Mouse (Mus musculus) ES-E14 (cell line): Measurements from ENCODE around the gene Pla2g4a. TPM values are rescaled to one million over a fixed set of nuclear protein-coding genes. Genes with fewer than 3 reads are reported as not detected.

Source experiments
- DNase-seq: peaks from one replicate; pipeline ENCODE4 v3.0.0-alpha.2; 2013; ENCODE audit warnings: low read depth, low spot score
- H3K27ac ChIP-seq: 2 replicates; pipeline ENCODE4 v1.5.1; 2012; ENCODE audit warnings: low read depth, mild to moderate bottlenecking, low read length, moderate library complexity, mixed read lengths; ENCODE audit not compliant: poor library complexity, insufficient read depth, severe bottlenecking
- H3K36me3 ChIP-seq: 2 replicates; pipeline ENCODE4 v1.6.1; 2012; ENCODE audit warnings: mild to moderate bottlenecking, low read length, moderate library complexity, mixed read lengths; ENCODE audit not compliant: control insufficient read depth, poor library complexity, insufficient read depth, severe bottlenecking
- H3K4me1 ChIP-seq, 2 experiments: fragments of 150-350 bp in 1 of 2; sonication (generic) in 1 of 2; 2 replicates each; pipeline ENCODE4 v1.6.1; 2012; ENCODE audit warnings: low read length in 2 of 2, mild to moderate bottlenecking in 1 of 2, mixed read lengths in 1 of 2; ENCODE audit not compliant: control insufficient read depth in 2 of 2, insufficient read depth in 2 of 2, poor library complexity in 1 of 2
- H3K4me3 ChIP-seq, 2 experiments: fragments of 150-350 bp in 1 of 2; sonication (generic) in 1 of 2; 2 replicates each; pipeline ENCODE4 v1.5.1; 2012; ENCODE audit warnings: low read length in 2 of 2, low read depth in 1 of 2, mild to moderate bottlenecking in 1 of 2, mixed read lengths in 1 of 2; ENCODE audit not compliant: insufficient read depth in 1 of 2, poor library complexity in 1 of 2, severe bottlenecking in 1 of 2
- H3K9ac ChIP-seq: 2 replicates; pipeline ENCODE4 v1.6.1; 2012; ENCODE audit warnings: low read depth, mild to moderate bottlenecking, low read length, mixed read lengths; ENCODE audit not compliant: poor library complexity, insufficient read depth, severe bottlenecking
- H3K9me3 ChIP-seq: fragments of 150-350 bp; sonication (generic); 2 replicates; pipeline ENCODE4 v1.6.1; 2012; ENCODE audit warnings: low read depth, mild to moderate bottlenecking, low read length; ENCODE audit not compliant: control insufficient read depth, insufficient read depth
- CHD2 ChIP-seq: IDR thresholded peaks from 2 replicates; pipeline ENCODE4 v1.6.1; 2014; ENCODE audit warnings: mild to moderate bottlenecking, low read depth, low read length, inconsistent platforms
- HCFC1 ChIP-seq: IDR thresholded peaks from 2 replicates; pipeline ENCODE4 v1.6.1; 2012; ENCODE audit warnings: low read length, inconsistent platforms, borderline replicate concordance; ENCODE audit not compliant: insufficient read depth
- MAFK ChIP-seq: IDR thresholded peaks from 2 replicates; pipeline ENCODE4 v1.6.1; 2014; ENCODE audit warnings: mild to moderate bottlenecking, low read depth, low read length, inconsistent platforms; ENCODE audit not compliant: insufficient read depth
- ZC3H11A ChIP-seq: IDR thresholded peaks from 2 replicates; pipeline ENCODE4 v1.6.1; 2012; ENCODE audit warnings: low read depth, mild to moderate bottlenecking, inconsistent platforms, low read length, borderline replicate concordance
- ZNF384 ChIP-seq: IDR thresholded peaks from 2 replicates; pipeline ENCODE4 v1.6.1; 2012; ENCODE audit warnings: low read depth, low read length, inconsistent platforms
- in situ Hi-C, 2 experiments: fragments of 600-800 bp; cut with MboI; formaldehyde crosslinking; loops; one replicate each; pipeline ENCODE4 v1.15.1; 2025; ENCODE audit warnings: low sequenced_read_pairs in 2 of 2, inconsistent platforms in 1 of 2; ENCODE audit not compliant: unreplicated experiment in 2 of 2
- total RNA-seq: library from RNA; depleted of rRNA; stranded (reverse); fragments of 300-350 nt; gene quantifications from 2 replicates; pipeline ENCODE4 v1.2.3, GENCODE M21; 2012

Pla2g4a gene
- total RNA-seq, 1 experiment, result 3.0 TPM

GRCm38 (mm10) chr1:149949334-149949733, 11.8 kb downstream of the Pla2g4a start:
- TF ChIP-seq HCFC1 (no peak), MAFK (no peak), ZNF384 (no peak), ZC3H11A (no peak), CHD2 (no peak)
- Histone ChIP-seq H3K4me1 (no peaks in the 10 kb centered on the region), H3K27ac (no peak overlapping the region), H3K9ac (no peak overlapping the region), H3K36me3 (no peaks in the 10 kb centered on the region), H3K4me3 (no peak overlapping the region), H3K9me3 (no peaks in the 10 kb centered on the region)
- in situ Hi-C loops, result no loop called here
- DNase-seq, result no peak

- H3K4me3 ChIP-seq, result no peak overlapping the region
- no peaks in the 10 kb centered on the region for H3K36me3 ChIP-seq
- no peaks in the 10 kb centered on the region for H3K4me1 ChIP-seq
- in situ Hi-C loops, result no loop called here
- no peaks in the 10 kb centered on the region for H3K9me3 ChIP-seq
- no peak for TF ChIP-seq ZC3H11A
- no peak for DNase-seq
- no peak overlapping the region for H3K9ac ChIP-seq
- H3K27ac ChIP-seq, result no peak overlapping the region
These were observed 12.8 kb downstream of the Pla2g4a start for GRCm38 (mm10) chr1:149948066-149948825.

- Histone ChIP-seq H3K9ac (no peak overlapping the region), H3K9me3 (no peaks in the 10 kb centered on the region), H3K4me3 (no peak overlapping the region), H3K36me3 (no peaks in the 10 kb centered on the region), H3K27ac (no peak overlapping the region), H3K4me1 (no peaks in the 10 kb centered on the region)
- no peak for DNase-seq
- in situ Hi-C loops, result no loop called here
- TF ChIP-seq ZNF384, result no peak
- TF ChIP-seq ZC3H11A, result no peak
- TF ChIP-seq HCFC1, result no peak
These were observed 14.1 kb downstream of the Pla2g4a start for GRCm38 (mm10) chr1:149946993-149947392.

- Histone ChIP-seq H3K4me1 (no peaks in the 10 kb centered on the region), H3K9ac (no peak overlapping the region), H3K27ac (no peak overlapping the region), H3K4me3 (no peak overlapping the region), H3K36me3 (no peaks in the 10 kb centered on the region), H3K9me3 (no peaks in the 10 kb centered on the region)
- TF ChIP-seq MAFK (no peak), CHD2 (no peak), ZNF384 (no peak), HCFC1 (no peak), ZC3H11A (no peak)
- no peak for DNase-seq
- in situ Hi-C loops, result no loop called here
These were observed 14.7 kb downstream of the Pla2g4a start for GRCm38 (mm10) chr1:149946432-149946831.

GRCm38 (mm10) chr1:149943611-149944010, 17.5 kb downstream of the Pla2g4a start:
- TF ChIP-seq ZNF384 (no peak), HCFC1 (no peak), CHD2 (no peak), ZC3H11A (no peak), MAFK (no peak)
- Histone ChIP-seq H3K9ac (no peak overlapping the region), H3K4me3 (no peak overlapping the region), H3K36me3 (no peaks in the 10 kb centered on the region), H3K9me3 (no peaks in the 10 kb centered on the region), H3K27ac (no peak overlapping the region), H3K4me1 (no peaks in the 10 kb centered on the region)
- in situ Hi-C loops, result no loop called here
- no peak for DNase-seq
